Mouse (Mus musculus) liver, adult 2 months (tissue): ENCODE results near the gene Orm3.

ENCODE experiments used
- CTCF ChIP-seq: fragments of 200-500 bp; IDR thresholded peaks from 2 replicates; pipeline ENCODE4 v1.5.1; 2011; ENCODE audit warnings: low read depth, low read length, control low read depth
- POLR2A ChIP-seq: fragments of 200-500 bp; IDR thresholded peaks from 2 replicates; pipeline ENCODE4 v1.6.1; 2011; ENCODE audit warnings: low read length, control low read depth; ENCODE audit not compliant: insufficient read depth; ENCODE audit errors: extremely low read depth

DNA sequence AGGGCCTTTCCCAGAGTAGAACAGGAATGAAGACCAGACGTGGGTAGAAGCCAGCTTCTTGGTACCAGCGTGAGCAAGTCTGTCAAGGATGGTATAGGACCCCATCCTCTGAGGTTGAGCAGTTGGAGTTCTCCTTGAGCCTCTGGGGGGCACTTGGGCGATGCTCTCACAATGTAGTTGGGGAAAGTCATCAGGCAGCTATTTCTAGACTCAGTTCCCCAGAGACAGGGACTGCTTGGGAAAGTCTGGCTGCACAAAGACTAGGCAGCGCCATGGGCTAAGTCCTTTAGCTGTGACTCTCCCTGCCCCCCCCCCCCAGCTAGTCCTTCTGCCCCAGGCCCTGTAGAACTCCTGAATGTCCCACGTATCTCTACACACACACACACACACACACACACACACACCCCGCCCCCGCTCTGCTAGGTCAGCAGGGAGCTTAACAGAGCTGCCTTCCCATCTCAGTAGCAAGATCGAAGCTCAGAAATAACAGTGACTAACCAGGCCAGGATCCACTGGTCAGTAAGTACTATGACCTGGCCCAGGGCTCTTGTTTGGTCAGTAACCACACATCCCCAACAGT is 43.8 kb downstream of the Orm3 start:
- no peak for TF ChIP-seq POLR2A
- TF ChIP-seq CTCF = no peak
